Mouse (Mus musculus): Measurements from ENCODE around the gene Sat2. TPM values are rescaled to one million over a fixed set of nuclear protein-coding genes. Genes with fewer than 3 reads are reported as not detected.

The Sat2 gene
- polyA plus RNA-seq, 1 experiment from 2014 or later = 13.0 TPM

DNA sequence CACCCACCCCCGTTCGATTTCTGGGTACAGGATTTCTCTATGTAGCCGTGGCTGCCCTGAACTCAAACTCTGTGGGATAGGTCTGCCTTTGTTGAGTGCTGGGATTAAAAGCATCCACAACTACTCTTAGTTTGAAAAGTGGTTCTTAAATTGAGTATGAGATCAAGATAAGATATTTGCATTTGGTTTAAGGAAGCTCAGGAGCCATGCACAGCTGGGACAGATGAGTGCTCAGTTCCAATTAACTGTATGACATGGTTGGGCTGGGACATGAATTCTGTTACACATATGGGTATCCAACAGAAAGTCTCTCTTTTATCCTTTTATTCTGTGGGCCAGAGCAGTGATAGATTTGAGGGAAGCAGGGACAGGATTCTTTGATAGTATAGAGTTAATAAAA lies 13.6 kb downstream of the Sat2 start:
- Histone ChIP-seq H3K4me1 (ENCODE audit: control insufficient read depth, insufficient read depth, low read length) (peaks cover 22% of the 10 kb centered on the region), H3K4me2 (ENCODE audit: low read depth, low read length) (no peak overlapping the region), H3K9me3 (replicated peaks; ENCODE audit: control insufficient read depth, low read length) (no peaks in the 10 kb centered on the region), H3K27me3 (ENCODE audit: control insufficient read depth, insufficient read depth, low read length) (no peaks in the 10 kb centered on the region), H3K4me3 (ENCODE audit: low read length) (no peak overlapping the region), H3K27ac (ENCODE audit: low read length) (no peak overlapping the region), H3K36me3 (ENCODE audit: control insufficient read depth, insufficient read depth) (peaks cover 7% of the 10 kb centered on the region), H3K9ac (ENCODE audit: low read length) (no peak overlapping the region)
- WGBS = 75% methylated on average over 3 of the region's 3 CpGs
- no peak for ATAC-seq (replicated peaks; ENCODE audit: extremely low read depth, insufficient read depth, low FRiP score)

- Histone ChIP-seq H3K36me3 (ENCODE audit: control insufficient read depth, insufficient read depth) (peaks cover 73% of the 10 kb centered on the region), H3K9ac (ENCODE audit: low read length) (no peak overlapping the region), H3K4me3 (ENCODE audit: low read length) (no peak overlapping the region), H3K4me1 (ENCODE audit: control insufficient read depth, insufficient read depth, low read length) (no peaks in the 10 kb centered on the region), H3K27ac (ENCODE audit: low read length) (no peak overlapping the region), H3K27me3 (ENCODE audit: control insufficient read depth, insufficient read depth, low read length) (no peaks in the 10 kb centered on the region), H3K4me2 (ENCODE audit: low read depth, low read length) (no peak overlapping the region), H3K9me3 (replicated peaks; ENCODE audit: control insufficient read depth, low read length) (no peaks in the 10 kb centered on the region)
- 83% methylated on average over 5 of the region's 5 CpGs for WGBS
- no peak for ATAC-seq (replicated peaks; ENCODE audit: extremely low read depth, insufficient read depth, low FRiP score)
Observed at GRCm38 (mm10) chr11:69645860-69646259, 24.0 kb downstream of the Sat2 start.

DNA sequence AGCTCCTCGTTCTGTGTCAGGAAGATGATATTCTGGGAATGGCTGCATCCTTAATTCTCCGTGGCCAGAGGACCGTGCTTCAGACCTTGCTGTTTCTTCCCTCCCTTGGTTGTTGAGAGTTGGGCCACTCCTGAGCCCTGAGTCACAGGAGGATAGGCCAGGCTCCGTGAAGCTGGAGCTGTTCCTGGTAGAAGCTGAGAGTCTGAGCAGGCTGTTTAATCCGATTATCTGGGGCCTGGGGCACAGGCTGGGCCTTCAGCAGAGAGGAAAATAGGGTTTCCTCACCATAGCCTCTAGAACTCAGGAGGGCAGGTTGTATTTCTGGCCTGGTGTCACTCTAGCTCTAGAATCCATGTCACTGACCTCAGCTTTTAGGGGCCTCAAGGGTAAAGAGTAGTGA lies 31.6 kb downstream of the Sat2 start:
- Histone ChIP-seq H3K4me3 (ENCODE audit: low read length) (no peak overlapping the region), H3K4me1 (ENCODE audit: control insufficient read depth, insufficient read depth, low read length) (peaks cover 6% of the 10 kb centered on the region; the same call in 1 of the 2 replicates), H3K4me2 (ENCODE audit: low read depth, low read length) (no peak overlapping the region), H3K9me3 (replicated peaks; ENCODE audit: control insufficient read depth, low read length) (no peaks in the 10 kb centered on the region), H3K36me3 (ENCODE audit: control insufficient read depth, insufficient read depth) (peaks cover 61% of the 10 kb centered on the region), H3K27me3 (ENCODE audit: control insufficient read depth, insufficient read depth, low read length) (no peaks in the 10 kb centered on the region), H3K27ac (ENCODE audit: low read length) (no peak overlapping the region), H3K9ac (ENCODE audit: low read length) (no peak overlapping the region)
- ATAC-seq (replicated peaks; ENCODE audit: extremely low read depth, insufficient read depth, low FRiP score) = no peak
- WGBS = 48% methylated on average over 5 of the region's 5 CpGs

GRCm38 (mm10) chr11:69654760-69655159 lies 32.9 kb downstream of the Sat2 start:
- Histone ChIP-seq H3K4me2 (ENCODE audit: low read depth, low read length) (no peak overlapping the region), H3K9ac (ENCODE audit: low read length) (no peak overlapping the region; the same call in 1 of the 2 replicates), H3K27ac (ENCODE audit: low read length) (0 out of 2 replicates have a peak overlapping the region, but pooled peaks have one; percentile 27), H3K36me3 (ENCODE audit: control insufficient read depth, insufficient read depth) (peaks cover 57% of the 10 kb centered on the region), H3K27me3 (ENCODE audit: control insufficient read depth, insufficient read depth, low read length) (no peaks in the 10 kb centered on the region), H3K4me3 (ENCODE audit: low read length) (no peak overlapping the region), H3K4me1 (ENCODE audit: control insufficient read depth, insufficient read depth, low read length) (peaks cover 6% of the 10 kb centered on the region; the same call in 1 of the 2 replicates), H3K9me3 (replicated peaks; ENCODE audit: control insufficient read depth, low read length) (no peaks in the 10 kb centered on the region)
- WGBS = 43% methylated on average over 9 of the region's 9 CpGs
- ATAC-seq (replicated peaks; ENCODE audit: extremely low read depth, insufficient read depth, low FRiP score) = no peak

DNA sequence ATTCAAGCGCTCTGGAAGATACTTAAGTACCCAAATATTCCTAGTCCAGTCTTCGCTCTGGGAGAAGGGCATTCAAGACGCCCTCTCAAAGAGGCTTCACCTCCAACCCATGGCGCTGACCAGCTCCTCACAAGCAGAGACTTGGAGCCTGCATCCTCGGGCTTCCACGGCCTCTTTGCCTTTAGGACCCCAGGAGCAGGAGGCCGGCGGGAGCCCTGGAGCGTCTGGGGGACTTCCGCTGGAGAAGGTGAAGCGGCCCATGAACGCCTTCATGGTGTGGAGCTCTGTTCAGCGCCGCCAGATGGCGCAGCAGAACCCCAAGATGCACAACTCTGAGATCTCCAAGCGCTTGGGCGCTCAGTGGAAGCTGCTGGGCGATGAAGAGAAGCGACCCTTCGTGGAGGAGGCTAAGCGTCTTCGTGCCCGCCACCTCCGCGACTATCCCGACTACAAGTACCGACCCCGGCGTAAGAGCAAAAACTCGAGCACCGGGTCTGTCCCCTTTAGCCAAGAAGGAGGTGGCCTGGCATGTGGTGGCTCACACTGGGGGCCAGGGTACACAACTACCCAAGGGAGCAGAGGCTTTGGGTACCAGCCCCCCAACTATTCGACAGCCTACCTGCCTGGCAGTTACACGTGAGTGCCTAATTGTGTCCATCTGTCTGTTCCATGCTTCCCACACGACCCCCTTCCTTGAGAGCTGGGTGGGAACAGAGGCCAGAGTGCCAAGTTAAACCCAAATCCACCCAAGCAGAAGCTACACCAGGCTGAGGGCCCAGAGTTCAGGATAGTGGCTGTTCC lies 33.6 kb downstream of the Sat2 start, which contains the start of gene Sox15:
Gene Sox15 (plus strand): TSS at position 51 of the 801 bp plus-strand sequence.
- Histone ChIP-seq H3K4me2 (ENCODE audit: low read depth, low read length) (peak within 1 kb of the TSS; percentile 39), H3K27ac (ENCODE audit: low read length) (0 out of 2 replicates have a peak within 1 kb of the TSS, but pooled peaks have one; percentile 27), H3K4me3 (ENCODE audit: low read length) (no peak within 1 kb of the TSS), H3K36me3 (ENCODE audit: control insufficient read depth, insufficient read depth) (peaks cover 50% of the 10 kb centered on the region), H3K9ac (ENCODE audit: low read length) (peak within 1 kb of the TSS; percentile 56), H3K4me1 (ENCODE audit: control insufficient read depth, insufficient read depth, low read length) (peaks cover 6% of the 10 kb centered on the region; the same call in 1 of the 2 replicates), H3K27me3 (ENCODE audit: control insufficient read depth, insufficient read depth, low read length) (no peaks in the 10 kb centered on the region), H3K9me3 (replicated peaks; ENCODE audit: control insufficient read depth, low read length) (no peaks in the 10 kb centered on the region)
- 0 out of 2 replicates have a peak, but pooled peaks have one; percentile 58 for ATAC-seq (replicated peaks; ENCODE audit: extremely low read depth, insufficient read depth, low FRiP score)
- WGBS = 23% methylated on average over 34 of the region's 34 CpGs

GRCm38 (mm10) chr11:69656065-69656455 lies 34.2 kb downstream of the Sat2 start:
- H3K9me3 ChIP-seq (replicated peaks; ENCODE audit: control insufficient read depth, low read length) = no peaks in the 10 kb centered on the region
- no peak for ATAC-seq (replicated peaks; ENCODE audit: extremely low read depth, insufficient read depth, low FRiP score)
- no peak overlapping the region for H3K4me3 ChIP-seq (ENCODE audit: low read length)
- H3K4me2 ChIP-seq (ENCODE audit: low read depth, low read length) = no peak overlapping the region
- H3K27ac ChIP-seq (ENCODE audit: low read length) = no peak overlapping the region
- peaks cover 44% of the 10 kb centered on the region for H3K36me3 ChIP-seq (ENCODE audit: control insufficient read depth, insufficient read depth)
- H3K4me1 ChIP-seq (ENCODE audit: control insufficient read depth, insufficient read depth, low read length) = peaks cover 6% of the 10 kb centered on the region; the same call in 1 of the 2 replicates
- no peak overlapping the region for H3K9ac ChIP-seq (ENCODE audit: low read length)
- 80% methylated on average over 5 of the region's 5 CpGs for WGBS
- no peaks in the 10 kb centered on the region for H3K27me3 ChIP-seq (ENCODE audit: control insufficient read depth, insufficient read depth, low read length)

GRCm38 (mm10) chr11:69656617-69657461 lies 35.0 kb downstream of the Sat2 start:
- Histone ChIP-seq H3K27ac (ENCODE audit: low read length) (no peak overlapping the region), H3K4me3 (ENCODE audit: low read length) (no peak overlapping the region), H3K4me2 (ENCODE audit: low read depth, low read length) (no peak overlapping the region), H3K36me3 (ENCODE audit: control insufficient read depth, insufficient read depth) (peaks cover 38% of the 10 kb centered on the region), H3K4me1 (ENCODE audit: control insufficient read depth, insufficient read depth, low read length) (peaks cover 12% of the 10 kb centered on the region), H3K9ac (ENCODE audit: low read length) (no peak overlapping the region), H3K9me3 (replicated peaks; ENCODE audit: control insufficient read depth, low read length) (no peaks in the 10 kb centered on the region), H3K27me3 (ENCODE audit: control insufficient read depth, insufficient read depth, low read length) (no peaks in the 10 kb centered on the region)
- 74% methylated on average over 10 of the region's 10 CpGs for WGBS
- no peak for ATAC-seq (replicated peaks; ENCODE audit: extremely low read depth, insufficient read depth, low FRiP score)

DNA sequence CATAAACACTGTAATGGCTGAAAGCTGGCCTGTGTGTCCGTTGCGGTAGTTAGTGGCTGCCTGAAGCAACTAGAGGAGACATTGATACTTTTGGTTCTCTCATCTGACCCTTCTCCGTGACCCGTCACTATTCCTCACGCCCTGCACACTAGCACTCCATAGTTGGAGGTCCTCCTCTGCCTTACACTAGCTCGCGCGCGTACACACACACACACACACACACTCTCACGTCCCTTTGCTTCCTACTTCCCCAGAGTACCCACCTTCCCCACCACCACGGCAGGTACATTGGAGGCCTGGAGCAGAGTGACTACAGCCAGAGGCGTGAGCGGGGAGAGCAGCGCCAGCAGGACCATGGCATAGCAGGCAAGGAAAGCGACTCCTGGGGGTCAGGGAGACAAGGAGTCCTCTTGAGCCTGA lies 35.6 kb downstream of the Sat2 start:
- WGBS = 81% methylated on average over 15 of the region's 15 CpGs
- H3K4me2 ChIP-seq (ENCODE audit: low read depth, low read length) = no peak overlapping the region
- peaks cover 12% of the 10 kb centered on the region for H3K4me1 ChIP-seq (ENCODE audit: control insufficient read depth, insufficient read depth, low read length)
- H3K27ac ChIP-seq (ENCODE audit: low read length) = no peak overlapping the region
- no peak for ATAC-seq (replicated peaks; ENCODE audit: extremely low read depth, insufficient read depth, low FRiP score)
- no peaks in the 10 kb centered on the region for H3K9me3 ChIP-seq (replicated peaks; ENCODE audit: control insufficient read depth, low read length)
- no peak overlapping the region for H3K9ac ChIP-seq (ENCODE audit: low read length)
- H3K4me3 ChIP-seq (ENCODE audit: low read length) = no peak overlapping the region
- no peaks in the 10 kb centered on the region for H3K27me3 ChIP-seq (ENCODE audit: control insufficient read depth, insufficient read depth, low read length)
- H3K36me3 ChIP-seq (ENCODE audit: control insufficient read depth, insufficient read depth) = peaks cover 32% of the 10 kb centered on the region

All from heart, embryonic 16.5 days (tissue).